Mouse (Mus musculus) megakaryocyte, embryonic 14.5 days (primary cell): ENCODE measurements around the gene Gria1.

Experiments used
- FLI1 ChIP-seq: IDR thresholded peaks from 2 replicates; pipeline ENCODE4 v1.6.1; 2012; ENCODE audit warnings: low read length, inconsistent platforms, mixed read lengths
- GATA1 ChIP-seq: IDR thresholded peaks from 3 replicates; pipeline ENCODE4 v1.6.1; 2012; ENCODE audit warnings: mixed read lengths, low read length, inconsistent platforms, borderline replicate concordance

DNA sequence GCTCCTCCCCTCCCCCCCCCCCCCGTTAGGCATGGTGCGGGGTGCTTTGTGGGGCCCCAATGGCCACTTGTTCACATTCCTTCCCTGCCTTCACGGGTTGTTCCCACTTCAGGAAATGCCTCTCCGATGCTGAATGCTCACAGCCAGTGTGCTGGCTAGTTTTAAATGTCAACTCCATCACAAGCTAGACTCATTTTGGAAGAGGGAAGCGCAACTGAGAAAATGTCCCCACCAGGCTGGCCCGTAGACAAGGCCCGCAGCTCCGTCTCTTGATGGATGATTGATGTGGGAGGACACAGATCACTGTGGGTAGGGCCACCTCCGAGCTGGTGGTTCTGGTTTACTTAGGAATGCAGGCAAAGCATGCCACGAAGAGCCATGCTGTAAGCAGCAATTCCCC is 266.9 kb downstream of the Gria1 start:
- no peak for TF ChIP-seq GATA1
- TF ChIP-seq FLI1 = no peak
